Mouse (Mus musculus) brain, embryonic 14.5 days (tissue): ENCODE measurements at regions not wholly inside any gene's neighbourhood (a gene's known extent, or its start where the extent isn't known, plus 50 kb on each side); places are given as distances from the start of the nearest gene placed in this dataset.

ENCODE experiments used
- CTCF ChIP-seq: fragments of 200-500 bp; IDR thresholded peaks from 2 replicates; pipeline ENCODE4 v1.5.1; 2012; ENCODE audit warnings: inconsistent platforms, mild to moderate bottlenecking, moderate library complexity, borderline replicate concordance; ENCODE audit not compliant: insufficient read depth, insufficient read length; ENCODE audit errors: extremely low read depth
- POLR2A ChIP-seq: fragments of 200-500 bp; IDR thresholded peaks from 2 replicates; pipeline ENCODE4 v1.6.1; 2012; ENCODE audit warnings: mild to moderate bottlenecking, inconsistent platforms, borderline replicate concordance; ENCODE audit not compliant: poor library complexity, insufficient read depth, insufficient read length, severe bottlenecking; ENCODE audit errors: extremely low read depth

- TF ChIP-seq CTCF (no peak), POLR2A (no peak)
Observed at GRCm38 (mm10) chr3:147060659-147061058, 208.5 kb downstream of the Ttll7 start.
